Mouse (Mus musculus) olfactory bulb, adult 2 months (tissue): Measurements from ENCODE around the gene Fblim1.
"Not testable (repeated sequence)": the region's sequence is repeated elsewhere in the genome, so short reads cannot be mapped to it uniquely, and the experiment has no call there.

ENCODE experiments used
- CTCF ChIP-seq: fragments of 200-500 bp; IDR thresholded peaks from 2 replicates; pipeline ENCODE4 v1.5.1; 2012; ENCODE audit warnings: low read depth, mild to moderate bottlenecking, low read length, moderate library complexity; ENCODE audit not compliant: insufficient read depth
- POLR2A ChIP-seq: fragments of 200-500 bp; IDR thresholded peaks from 2 replicates; pipeline ENCODE4 v1.6.1; 2012; ENCODE audit warnings: mild to moderate bottlenecking, low read depth, low read length, moderate library complexity; ENCODE audit not compliant: insufficient read depth

DNA sequence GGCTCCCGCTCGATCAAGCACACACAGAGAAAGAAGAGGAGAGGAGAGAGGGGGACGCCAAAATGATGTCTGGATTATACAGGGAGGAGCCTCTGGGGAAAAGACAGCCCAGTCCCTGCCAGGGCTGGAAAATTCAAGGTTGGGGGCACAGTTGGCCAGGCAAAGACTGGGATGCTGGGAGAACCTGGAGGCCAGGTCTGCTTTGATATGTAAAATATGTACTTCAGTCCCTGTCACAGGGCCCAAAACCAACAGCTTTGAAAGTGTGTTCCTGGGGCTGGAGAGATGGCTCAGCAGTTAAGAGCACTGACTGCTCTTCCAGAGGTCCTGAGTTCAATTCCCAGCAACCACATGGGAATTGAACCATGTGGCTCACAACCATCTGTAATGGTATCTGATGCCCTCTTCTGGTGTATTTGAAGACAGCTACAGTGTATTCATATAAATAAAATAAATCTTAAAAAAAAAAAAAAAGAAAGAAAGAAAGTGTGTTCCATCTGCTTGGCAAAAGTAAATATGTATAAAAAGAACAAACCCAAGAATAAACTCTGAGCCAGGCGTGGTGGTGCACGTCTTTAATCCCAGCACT is 44.5 kb downstream of the Fblim1 start:
- not testable (repeated sequence) for TF ChIP-seq CTCF, POLR2A
